Comparison of ENCODE assay signal across 23 mouse cellular contexts in the genomic region with DNA sequence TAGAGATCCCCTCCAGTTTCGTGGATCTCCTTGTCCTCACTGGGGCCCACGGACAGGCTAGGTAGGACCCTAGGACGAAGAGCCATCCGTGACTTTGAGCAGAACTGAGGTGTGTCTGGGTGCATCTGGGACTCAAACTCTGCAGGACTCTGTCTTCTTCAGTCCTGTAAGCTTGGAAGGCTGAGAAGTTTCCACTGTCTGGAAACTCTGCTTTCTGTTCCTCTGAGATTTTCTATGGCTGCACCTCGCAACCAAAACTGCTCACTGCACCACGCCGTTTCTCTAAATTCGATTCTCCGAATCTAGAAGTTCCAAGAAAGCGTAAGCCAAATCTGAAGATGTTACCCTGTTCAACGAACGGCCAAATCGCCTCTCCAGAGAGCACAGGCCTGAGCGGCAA. TPM values are rescaled to one million over a fixed set of nuclear protein-coding genes. Genes with fewer than 3 reads are reported as not detected.
"Had no signal": no experiment of that assay in that cellular context is flagged by ENCODE, and none has a peak within 500 bp of the region (broad histone marks: within the 10 kb centered on the region; RNA-seq: fewer than 3 reads in every experiment).

No protein-coding gene starts in this region.

- H3K4me3 ChIP-seq: limb, embryonic 12.5 days; liver, embryonic 13.5 days; neural tube, embryonic 12.5 days; neural tube, embryonic 15.5 days had no signal

- H3K27ac ChIP-seq: kidney, postnatal 0 days; limb, embryonic 12.5 days; liver, embryonic 13.5 days; neural tube, embryonic 12.5 days; neural tube, embryonic 15.5 days had no signal

- ATAC-seq: intestine, postnatal 0 days had no signal

- H3K4me2 ChIP-seq: limb, embryonic 12.5 days; liver, embryonic 13.5 days; midbrain, embryonic 11.5 days; neural tube, embryonic 12.5 days; neural tube, embryonic 15.5 days had no signal

- H3K9me3 ChIP-seq: limb, embryonic 12.5 days; liver, embryonic 13.5 days; neural tube, embryonic 12.5 days; neural tube, embryonic 15.5 days had no signal

- H3K4me1 ChIP-seq: neural tube, embryonic 12.5 days; neural tube, embryonic 15.5 days had no signal

- H3K36me3 ChIP-seq: limb, embryonic 12.5 days; liver, embryonic 13.5 days; neural tube, embryonic 12.5 days; neural tube, embryonic 15.5 days had no signal

- H3K9ac ChIP-seq: limb, embryonic 12.5 days; liver, embryonic 13.5 days; neural tube, embryonic 12.5 days; neural tube, embryonic 15.5 days had no signal

- DNase-seq: kidney, adult 2 months; kidney, postnatal 25 days; liver, embryonic 13.5 days; lung, adult 2 months; lung, postnatal 14 days; lung, postnatal 4 days; midbrain, embryonic 14.5 days; right cerebral cortex, adult 18-20 months; right cerebral cortex, postnatal 14 days; right cerebral cortex, postnatal 4 days; spleen, adult 18-20 months; thymus, postnatal 25 days had no signal

- H3K27me3 ChIP-seq: limb, embryonic 12.5 days; liver, embryonic 13.5 days; neural tube, embryonic 12.5 days; neural tube, embryonic 15.5 days had no signal

RNA-seq across cellular contexts. Expression of a gene that starts 1.4 kb away (rescaled TPM):
- total RNA-seq: left cerebral cortex, postnatal 10 days; left cerebral cortex, postnatal 36 days; megakaryocyte-erythroid progenitor cell, adult 5-6 weeks had no signal
- polyA plus RNA-seq: kidney, embryonic 14.5 days; kidney, postnatal 0 days; midbrain, embryonic 11.5 days; neural tube, embryonic 12.5 days had no signal

RNA-seq across cellular contexts. Expression of a gene that starts 15.9 kb away (rescaled TPM):
- total RNA-seq: megakaryocyte-erythroid progenitor cell, adult 5-6 weeks had no signal
- polyA plus RNA-seq: limb, embryonic 12.5 days; liver, adult 2 months; midbrain, embryonic 11.5 days; neural tube, embryonic 12.5 days had no signal
